Mouse (Mus musculus) adrenal gland, postnatal 25 days (tissue): ENCODE data around the gene Gpn3. TPM values are rescaled to one million over a fixed set of nuclear protein-coding genes. Genes with fewer than 3 reads are reported as not detected.
"Not testable (repeated sequence)": the region's sequence is repeated elsewhere in the genome, so short reads cannot be mapped to it uniquely, and the experiment has no call there.

Experiments used
- DNase-seq: peaks from one replicate; pipeline ENCODE4 v3.0.0; 2021; ENCODE audit warnings: mixed read lengths
- total RNA-seq: library from RNA; stranded (reverse); gene quantifications from 2 replicates; pipeline ENCODE4 v1.2.3, GENCODE M21; 2021

Gene Gpn3
- total RNA-seq, 1 experiment from 2014 or later: 38.2 TPM

DNA sequence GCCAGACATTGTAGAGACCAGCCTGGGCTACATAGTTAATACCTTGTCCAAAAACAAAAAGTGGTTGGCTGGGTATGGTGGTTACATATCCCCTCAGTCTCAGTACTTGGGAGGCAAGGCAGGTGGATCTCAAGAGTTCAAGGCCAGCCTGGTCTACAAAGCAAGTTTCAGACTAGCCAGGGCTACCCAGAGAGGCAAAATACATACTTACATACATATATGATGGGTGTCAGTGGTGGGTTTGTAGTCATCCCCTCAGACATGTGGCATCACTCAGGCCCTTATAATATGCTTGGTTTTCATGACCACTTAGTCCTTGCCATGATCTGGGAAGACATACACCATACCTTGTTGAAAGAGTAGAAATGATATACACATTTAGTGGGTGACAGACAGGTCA is 19.0 kb downstream of the Gpn3 start:
- DNase-seq: no peak

DNA sequence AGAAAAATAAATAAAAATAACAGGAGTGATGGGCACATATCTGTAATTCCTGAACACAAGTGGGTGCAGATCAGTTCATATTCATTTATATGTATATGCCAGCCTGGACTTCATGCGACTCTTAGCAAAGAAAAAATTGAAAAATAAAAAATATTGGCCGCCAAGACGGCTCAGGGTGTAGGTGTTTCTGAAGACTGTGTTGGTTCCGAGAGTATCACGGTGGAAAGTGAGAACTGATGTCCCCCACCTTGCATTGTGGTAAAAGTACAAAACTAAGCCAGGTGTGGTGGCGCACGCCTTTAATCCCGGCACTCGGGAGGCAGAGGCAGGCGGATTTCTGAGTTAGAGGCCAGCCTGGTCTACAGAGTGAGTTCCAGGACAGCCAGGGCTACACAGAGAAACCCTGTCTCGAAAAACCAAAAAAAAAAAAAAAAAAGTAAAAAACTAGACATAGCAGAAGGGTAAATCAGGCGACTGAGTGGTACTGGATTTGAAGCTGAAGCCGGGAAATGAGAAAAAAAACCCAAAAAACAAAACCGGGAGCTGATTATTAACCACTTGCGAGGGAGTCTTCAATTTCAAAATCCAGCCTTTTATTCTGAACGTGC is 19.6 kb downstream of the Gpn3 start:
- DNase-seq: no peak

DNA sequence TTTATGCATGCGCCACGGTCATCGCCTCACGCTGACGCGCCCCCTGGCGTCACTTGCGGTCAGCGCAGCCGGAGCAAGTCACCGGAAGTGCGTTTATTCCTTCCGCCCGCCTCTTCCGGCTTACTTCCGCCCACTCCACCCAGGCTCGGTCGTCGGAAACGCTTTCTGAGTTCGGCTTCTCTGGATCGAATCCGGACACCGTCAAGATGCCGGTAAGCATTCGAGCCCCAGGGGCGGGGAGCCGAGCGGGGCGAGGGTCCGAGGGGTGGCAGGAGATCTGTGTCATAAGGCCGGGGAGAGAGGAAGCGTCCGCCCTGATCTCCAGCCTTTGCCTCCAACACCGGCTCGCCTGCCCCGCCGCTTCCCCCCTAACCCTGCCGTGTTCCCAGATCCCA is 20.1 kb downstream of the Gpn3 start, which contains the start of gene Arpc3:
Gene Arpc3 (plus strand): TSS at position 93 of the 395 bp plus-strand sequence.
- peak; percentile 92 for DNase-seq

DNA sequence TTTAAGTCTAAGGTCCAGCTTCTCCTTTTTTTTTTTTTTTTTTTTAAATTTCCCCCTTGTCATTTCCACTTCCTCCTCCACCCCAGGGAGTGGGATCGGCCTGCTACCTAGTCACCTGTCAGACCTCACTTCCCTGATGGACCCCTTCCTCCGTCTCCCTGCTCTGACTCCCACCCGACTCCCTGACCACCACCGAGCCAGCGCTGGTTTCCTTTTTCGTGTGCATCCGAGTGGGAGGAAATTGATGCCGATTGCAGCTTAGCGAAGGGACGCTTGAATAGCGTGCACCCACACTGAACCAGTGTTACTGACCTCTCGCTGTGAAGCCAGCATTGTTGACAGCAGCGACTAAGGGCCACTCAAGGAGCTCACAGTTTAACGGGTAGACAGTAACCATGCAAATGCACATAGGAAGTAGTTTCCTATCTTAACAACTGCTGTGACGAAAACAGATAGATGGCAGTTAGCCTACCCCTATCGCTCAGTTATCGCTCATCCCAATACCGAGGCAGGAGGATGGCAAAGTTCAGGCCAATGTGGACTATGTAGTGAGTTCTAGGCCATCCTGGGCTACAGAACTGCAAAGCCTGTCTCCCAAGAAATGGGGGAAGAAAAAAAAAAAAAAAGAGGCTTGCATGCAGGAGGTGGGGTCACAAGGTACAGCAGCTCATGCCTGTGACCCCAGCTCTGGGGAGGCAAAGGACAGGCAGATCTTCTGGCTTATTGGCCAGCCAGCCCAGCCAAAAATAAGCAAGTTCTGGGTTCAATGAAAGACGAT is 20.7 kb downstream of the Gpn3 start:
- DNase-seq: no peak

DNA sequence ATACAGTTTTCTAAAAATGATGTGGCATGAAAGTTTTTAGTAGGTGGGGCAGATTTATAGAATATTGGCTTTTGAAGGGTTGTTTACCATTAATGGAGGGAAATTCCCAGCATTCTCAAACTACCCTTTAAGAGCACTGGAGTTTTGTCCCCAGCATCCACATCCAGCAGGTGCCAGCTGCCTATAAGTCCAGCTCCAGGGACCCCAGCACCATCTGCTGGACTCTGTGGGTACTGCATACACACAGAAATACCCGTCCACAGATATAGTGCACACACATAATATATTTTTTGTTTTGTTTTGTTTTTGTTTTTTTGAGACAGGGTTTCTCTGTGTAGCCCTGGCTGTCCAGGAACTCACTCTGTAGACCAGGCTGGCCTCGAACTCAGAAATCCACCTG is 22.2 kb downstream of the Gpn3 start:
- peak; percentile 75 for DNase-seq

DNA sequence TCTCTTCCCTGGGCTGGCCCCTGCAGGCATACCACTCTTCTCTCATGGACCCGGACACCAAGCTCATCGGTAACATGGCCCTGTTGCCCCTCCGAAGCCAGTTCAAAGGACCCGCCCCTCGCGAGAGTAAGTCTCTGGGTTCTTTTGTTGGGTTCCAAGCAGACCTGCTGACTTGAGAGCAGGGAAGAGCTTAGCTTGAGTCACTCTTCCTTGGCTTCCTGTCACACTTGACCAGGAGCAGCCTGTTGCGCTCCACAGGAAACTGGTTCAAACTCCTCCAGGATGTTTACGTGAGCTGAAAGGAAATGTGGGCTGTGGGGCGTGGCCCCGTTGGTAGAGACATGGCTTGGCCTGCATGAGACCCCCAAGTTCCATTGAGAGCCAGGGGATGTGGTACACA is 25.1 kb downstream of the Gpn3 start:
- peak; percentile 38 for DNase-seq

DNA sequence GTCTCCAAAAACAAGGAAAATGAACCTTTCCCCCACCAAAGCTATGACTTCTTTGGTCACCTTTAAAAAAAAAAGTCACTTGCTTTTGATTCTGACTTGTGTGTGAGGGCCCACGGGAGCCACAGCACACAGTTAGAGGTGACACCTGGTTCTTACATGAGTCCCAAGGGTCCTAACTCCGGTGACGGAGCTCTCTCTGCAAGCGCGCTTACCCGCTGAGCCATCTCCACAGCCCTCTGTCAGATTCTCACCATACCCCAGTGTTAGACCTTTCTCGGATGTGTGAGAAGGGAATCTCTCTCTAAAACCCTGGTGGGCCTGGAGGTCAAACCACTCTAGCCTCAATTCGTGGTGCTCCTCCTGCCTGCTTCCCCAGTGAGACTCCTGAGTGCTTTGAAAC is 25.8 kb downstream of the Gpn3 start:
- DNase-seq: no peak

DNA sequence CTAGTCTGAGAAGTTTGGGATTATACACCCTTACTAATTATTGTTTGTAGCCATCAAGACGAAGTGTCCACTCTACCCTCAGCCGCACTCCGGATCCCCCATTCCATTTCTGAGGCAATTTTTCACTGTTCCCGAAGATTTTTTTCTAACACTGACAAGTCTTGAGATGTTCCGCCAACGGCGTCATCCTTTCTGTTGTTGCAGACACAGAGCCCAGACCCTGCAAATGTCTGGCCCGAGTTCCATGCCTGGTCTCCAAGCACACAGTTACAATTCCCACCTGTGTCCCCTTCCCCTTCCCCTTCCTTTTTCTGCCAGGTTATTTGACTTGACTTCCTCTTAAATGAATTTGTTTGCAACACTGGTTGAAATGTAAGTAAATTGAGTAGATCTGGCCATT is 28.2 kb downstream of the Gpn3 start:
- DNase-seq: no peak

DNA sequence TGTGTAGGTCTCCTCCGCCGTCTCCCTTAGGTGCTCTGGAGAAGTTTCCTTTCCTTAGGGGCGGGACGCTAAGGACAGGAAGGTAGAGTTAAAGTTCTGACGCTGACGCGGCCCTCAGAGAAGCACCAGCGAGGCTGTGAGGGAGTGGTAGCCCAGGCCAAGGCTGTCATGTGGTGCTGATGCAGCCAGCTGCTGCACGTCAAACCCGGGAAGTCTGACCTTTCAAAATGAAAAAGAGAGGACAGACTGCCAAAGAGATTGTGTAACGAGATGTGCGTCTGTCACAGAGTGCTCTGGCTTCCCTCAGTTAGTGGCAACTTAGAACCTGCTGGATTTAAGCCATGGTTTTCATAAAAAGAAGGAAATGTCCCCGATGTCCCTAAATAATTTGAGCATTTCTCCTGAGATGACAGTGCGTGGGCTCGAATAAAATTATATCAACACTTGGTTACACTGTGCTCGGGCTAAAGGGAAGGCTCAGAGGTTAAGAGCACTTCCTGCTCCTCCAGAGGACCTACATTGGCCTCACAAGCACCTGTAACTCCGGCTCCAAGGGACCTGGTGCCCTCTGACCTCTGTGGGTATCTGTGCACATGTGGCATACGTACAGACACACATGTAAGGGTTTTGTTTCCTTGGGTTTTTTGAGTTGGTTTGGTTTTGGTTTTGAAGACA is 29.1 kb downstream of the Gpn3 start:
- DNase-seq: peak; percentile 74

DNA sequence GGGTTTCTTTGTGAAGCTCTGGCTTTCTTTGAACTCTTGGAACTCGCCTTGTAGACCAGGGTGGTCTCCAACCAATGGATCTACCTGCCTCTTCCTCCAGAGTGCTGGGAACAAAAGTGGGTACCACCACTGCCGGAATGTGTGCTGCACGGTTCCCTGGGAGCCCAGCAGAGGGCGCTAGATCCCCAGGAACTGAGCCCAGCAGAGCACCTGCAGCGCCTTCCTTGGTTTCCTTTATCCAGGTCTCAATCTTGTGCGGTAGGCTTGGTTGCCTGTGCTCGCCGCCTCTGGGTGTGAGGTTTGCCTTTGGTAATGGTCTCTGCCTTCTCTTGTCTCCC is 29.6 kb downstream of the Gpn3 start:
- DNase-seq: peak; percentile 81

DNA sequence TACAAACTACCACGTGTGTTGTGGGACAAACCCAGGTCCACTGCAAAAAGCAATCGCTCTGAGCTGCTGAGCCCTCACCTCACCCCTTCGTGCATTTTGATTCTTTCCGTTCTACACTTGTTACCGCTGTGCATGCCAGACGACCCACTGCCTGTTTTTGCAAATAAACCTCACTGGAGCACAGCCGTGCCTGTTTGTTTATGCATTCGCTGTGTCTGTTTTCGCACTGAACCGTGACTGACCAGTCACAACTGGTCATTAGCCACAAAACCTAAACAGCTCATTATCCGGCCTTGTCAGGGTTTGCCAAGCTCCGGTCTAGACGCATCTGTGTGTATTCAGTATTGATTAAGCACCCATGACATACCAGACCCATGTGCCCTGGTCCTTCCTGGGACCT is 30.5 kb downstream of the Gpn3 start:
- DNase-seq: no peak

DNA sequence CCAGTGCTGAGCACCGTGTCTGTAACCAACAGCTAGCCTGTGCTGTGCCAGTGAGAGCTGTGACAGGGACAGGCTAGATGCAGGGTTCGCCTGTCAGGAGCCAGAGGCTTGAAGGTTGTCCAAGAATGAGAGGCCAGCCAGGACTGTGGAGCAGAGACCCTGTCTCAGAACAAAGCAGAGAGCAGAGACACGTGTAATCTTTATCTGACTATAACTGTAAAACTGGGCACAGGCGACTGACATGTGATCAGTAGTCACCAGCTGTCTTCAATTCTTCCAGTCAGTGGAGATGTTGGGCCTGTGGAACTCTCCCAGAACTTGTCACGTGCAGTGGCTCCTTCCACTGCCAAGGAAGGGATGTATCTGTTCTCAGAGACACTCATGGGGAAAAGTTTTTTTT is 31.1 kb downstream of the Gpn3 start:
- no peak for DNase-seq

DNA sequence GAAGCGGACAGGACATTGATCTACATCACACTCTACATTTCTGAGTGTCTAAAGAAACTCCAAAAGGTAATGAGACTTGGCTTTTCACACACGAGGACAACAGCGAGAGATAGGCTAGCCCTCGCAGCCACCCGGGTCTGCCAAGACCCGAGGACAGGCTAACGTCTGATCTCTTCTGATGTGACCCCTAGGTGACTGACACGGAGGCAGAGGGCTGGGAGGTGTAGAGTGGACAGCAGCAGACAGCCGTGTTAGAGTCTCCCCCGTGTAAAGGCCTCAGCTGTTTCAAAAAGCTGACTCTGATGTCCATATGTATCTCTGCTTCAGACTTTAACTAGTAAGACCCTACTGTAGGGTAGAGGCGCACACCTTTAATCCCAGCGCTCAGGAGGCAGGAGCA is 31.7 kb downstream of the Gpn3 start:
- no peak for DNase-seq

DNA sequence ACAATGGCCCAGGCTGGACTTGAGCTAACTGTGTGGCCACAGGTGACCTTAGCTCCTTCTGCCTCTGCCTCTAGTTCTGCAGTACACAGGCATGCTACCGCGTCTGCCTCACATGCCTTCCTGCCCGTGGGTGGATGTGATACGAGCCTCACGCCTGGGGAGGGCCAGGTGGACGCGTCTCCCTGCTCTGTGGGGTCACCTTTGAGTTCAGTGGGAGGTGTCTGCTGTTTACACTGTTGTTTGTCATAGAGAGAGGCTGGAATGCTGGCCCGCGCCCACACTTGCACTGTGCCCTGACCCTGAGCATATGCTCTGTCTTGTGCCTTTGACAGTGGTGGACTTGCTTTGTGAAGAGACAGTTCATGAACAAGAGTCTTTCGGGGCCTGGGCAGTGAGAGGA is 33.9 kb downstream of the Gpn3 start:
- no peak for DNase-seq

DNA sequence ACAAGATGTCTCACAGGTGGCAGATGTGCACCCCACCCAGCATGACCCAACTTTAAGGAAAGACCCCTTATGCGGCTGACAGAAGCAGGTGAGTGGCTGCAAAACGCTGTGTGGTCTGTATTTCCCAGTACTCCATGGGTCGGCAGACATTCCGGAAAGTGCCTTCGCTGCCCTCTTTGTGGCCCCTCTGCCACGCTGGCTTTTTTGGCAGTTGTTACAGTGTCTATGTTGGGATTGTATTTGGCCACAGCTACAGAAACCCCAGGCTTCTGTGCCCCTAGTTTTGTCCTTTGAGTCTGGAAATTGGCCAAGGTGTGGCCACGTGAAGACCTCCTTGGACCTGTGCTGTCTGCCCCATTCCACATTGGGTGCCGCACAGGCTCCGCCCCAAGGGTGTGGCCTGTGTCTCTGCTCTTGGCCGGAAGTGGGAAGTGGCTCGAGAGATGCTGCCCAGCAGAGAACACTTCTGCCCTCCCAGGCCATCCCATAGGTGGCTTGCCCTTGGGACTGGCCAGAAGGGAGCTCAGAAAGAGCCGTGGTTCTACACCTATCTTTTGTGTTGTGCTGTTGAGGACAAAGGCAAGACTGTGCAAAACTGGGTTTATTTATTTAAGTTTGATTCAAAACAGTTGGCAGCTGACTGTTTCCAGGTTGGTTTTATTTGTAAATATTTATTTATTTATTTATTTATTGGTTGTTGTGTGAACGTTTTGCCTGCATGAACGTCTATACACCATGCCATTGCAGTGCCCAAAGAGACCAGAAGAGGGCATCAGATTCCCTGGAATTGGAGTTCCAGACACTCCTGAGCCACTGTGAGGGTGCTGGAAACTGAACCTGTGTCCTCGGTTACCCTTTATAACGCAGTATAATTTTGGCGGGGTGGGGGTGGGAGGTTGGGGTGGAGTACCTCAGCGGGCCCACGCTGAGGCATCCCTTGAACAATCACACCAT is 38.3 kb downstream of the Gpn3 start:
- no peak for DNase-seq

DNA sequence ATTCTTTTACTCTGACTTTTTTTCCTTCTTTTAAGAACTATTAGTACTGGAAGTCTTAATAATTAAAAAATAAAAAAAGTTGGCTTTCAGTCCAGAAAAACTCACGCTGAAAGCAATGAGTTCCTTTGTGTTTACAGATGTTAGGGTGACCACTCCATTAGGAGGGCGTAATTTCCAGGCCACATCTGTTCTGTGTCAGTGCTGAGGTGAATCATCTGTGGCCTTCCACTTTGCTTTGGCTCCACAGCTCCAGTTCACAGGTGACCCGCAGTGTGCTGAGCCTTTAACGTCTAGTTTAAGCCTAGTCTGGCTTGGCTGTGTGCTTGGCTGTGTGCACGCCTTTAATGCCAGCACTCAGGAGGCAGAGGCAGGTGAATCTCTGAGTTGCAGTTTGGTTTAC is 40.2 kb downstream of the Gpn3 start:
- no peak for DNase-seq

DNA sequence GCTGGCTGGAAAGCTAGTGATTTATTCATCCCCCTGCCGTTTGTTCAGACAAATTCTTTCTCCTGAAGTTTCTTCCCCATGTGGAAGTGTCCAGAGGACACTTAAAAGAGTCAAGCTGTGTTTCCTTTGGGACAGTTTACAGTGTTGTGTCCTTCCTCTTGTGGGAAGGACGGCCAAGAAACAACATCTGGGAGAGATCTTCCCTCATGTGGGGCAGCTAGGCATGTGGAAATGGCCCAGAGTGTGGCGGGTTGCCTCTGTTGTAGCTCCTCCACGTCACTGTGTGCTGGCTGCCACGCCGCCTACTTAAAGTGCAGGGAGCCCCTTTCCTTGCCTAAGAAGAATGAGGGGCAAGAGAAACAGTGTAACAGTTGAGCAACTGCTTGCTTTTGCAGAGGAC is 41.1 kb downstream of the Gpn3 start:
- no peak for DNase-seq

DNA sequence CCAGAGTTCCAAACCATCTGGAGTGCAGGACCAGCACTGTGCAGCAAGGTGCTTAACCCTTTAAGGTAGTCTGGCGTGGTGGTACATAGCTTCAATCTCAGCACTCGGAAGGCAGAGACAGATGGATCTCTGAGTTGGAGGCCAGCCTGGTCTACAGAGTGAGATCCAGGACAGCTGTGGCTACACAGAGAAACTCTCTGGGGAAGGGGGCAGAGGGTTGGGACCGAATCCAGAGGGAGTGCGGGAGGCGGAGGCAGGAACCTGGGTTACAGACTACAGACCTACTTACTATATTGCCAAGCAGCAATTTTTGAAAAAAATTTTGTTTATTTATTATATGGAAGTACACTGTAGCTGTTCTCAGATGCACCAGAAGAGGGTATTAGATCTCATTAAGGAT is 42.7 kb downstream of the Gpn3 start:
- DNase-seq: no peak

DNA sequence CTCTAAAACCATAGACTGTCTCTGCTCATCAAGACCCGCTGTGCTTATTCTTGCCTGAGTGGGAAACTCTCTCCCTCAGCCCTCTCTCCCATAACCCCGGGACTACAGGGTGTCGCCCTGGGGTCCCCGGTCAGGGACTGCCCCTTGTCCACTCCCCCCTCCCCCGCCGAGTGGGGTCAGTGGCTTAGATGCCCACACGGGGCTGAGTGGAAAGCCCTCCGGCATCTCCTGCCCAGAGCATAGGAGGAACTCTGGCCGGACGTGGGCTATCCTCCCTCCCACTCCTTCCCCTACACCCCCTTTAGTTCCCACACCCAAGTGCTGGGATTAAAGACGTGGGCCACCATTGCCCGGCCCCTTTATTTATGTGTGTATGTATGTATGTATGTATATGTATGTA is 43.8 kb downstream of the Gpn3 start:
- no peak for DNase-seq

DNA sequence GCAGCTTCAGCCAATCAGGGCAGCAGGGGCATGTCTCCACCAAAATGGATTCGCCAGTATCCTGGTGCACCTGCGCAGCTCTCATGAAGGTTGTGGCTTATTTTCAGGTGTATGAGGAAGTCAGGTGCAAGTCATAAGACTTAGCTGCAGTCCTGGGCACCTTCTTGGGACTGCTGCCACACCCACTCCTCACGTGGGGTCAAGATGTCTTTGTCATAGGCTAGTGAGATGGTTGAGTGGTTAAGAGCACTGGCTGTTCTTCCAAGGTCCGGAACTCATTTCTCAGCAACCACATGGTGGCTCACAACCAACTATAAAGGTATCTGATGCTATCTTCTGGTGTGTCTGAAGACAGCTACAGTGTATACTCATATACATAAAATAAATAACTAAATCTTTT is 49.0 kb downstream of the Gpn3 start:
- DNase-seq: not testable (repeated sequence)

DNA sequence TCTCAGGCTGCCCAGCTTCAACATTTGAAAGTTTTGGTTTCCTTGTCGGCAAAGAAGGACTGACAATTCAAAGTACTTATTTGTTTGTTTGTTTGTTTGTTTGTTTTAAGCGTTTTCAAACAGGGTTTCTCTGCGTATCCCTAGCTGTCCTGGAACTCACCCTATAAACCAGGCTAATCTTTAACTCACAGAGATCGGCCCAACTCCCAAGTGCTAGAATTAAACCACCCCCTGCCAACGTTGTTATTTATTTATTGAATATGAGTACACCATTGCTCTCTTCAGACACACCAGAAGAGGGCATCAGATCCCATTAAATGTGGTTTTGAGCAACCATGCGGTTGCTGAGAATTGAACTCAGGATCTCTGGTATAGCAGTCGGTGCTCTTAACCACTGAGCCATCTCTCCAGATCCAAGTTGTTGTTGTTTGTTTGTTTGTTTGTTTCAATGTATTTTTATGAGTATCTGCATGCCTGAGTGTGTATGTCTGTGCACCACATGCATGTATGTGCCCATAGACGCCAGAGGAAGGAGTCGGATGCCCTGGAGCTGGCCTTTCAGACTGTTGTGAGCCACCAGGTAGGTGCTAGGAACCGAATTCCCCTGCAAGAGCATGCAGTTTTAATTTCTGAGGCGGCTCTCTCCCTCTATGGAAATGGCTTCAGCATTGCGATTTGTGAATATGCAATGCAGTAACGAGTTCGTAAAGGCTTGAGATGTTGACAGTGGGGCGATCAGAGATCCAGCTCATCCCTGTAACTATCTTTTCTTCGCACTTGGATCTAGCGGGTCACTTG is 49.8 kb downstream of the Gpn3 start, which contains the start of gene Anapc7:
Gene Anapc7 (plus strand): TSS at position 423 of the 798 bp plus-strand sequence.
- DNase-seq: no peak
